Mouse (Mus musculus) T-cell, adult 66 days (primary cell): ENCODE measurements around the gene Clec10a. TPM values are rescaled to one million over a fixed set of nuclear protein-coding genes. Genes with fewer than 3 reads are reported as not detected.

Source experiments
- total RNA-seq, 2 experiments: library from RNA; stranded (reverse); gene quantifications; 3 replicates in 1 of 2; 4 replicates in 1 of 2; pipeline ENCODE4 v1.2.4; 2023

Clec10a gene
- total RNA-seq, result under 1 TPM in 1 of 2 experiments, not detected in 1; 0.99 TPM

GRCm38 (mm10) chr11:70155897-70156296, at the start of gene Clec10a:
TSS of gene Clec10a (plus strand) at chr11:70156197.

GRCm38 (mm10) chr11:70129926-70130379, 26.0 kb upstream of the Clec10a start, which contains the start of gene Mgl2:
TSS of gene Mgl2 (plus strand) at chr11:70130329.

DNA sequence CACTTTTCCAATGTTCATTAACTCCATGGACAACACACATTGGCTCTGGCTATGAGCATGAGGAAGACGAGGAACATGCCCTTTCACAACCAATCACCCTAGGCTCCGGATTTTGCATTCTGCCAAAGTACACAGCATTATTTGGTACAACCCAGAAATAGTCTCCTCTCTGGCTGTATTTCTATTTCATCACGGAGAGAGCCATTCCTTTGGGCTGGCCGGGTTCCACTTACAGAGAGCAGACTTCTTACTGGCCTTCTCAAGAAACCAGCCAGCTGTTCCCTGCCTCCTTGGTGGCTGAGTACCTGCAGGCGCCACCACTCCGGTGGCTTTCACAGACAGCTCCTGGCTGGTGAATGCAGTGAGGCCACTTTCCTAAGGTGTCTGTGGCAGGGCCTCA, 56.4 kb downstream of the Clec10a start, which contains the start of gene Slc16a11:
Gene Slc16a11, plus strand, starts transcription at position 330 of the 400 bp plus-strand sequence.

Other genes with a start within 250 kb of the Clec10a start
- 100 to 1,000 TPM; 132 to 133 TPM for gene Gps2, start 242.3 kb upstream of the Clec10a start, total RNA-seq
- gene Eif5a, start 234.2 kb upstream of the Clec10a start, total RNA-seq, result 100 to 1,000 TPM; 389 to 417 TPM
- not detected for gene Ybx2, start 220.4 kb upstream of the Clec10a start, total RNA-seq
- not detected for gene Slc2a4, start 208.0 kb upstream of the Clec10a start, total RNA-seq
- not detected for gene Cldn7, start 191.4 kb upstream of the Clec10a start, total RNA-seq
- gene Ctdnep1, start 175.0 kb upstream of the Clec10a start, total RNA-seq, result 100 to 1,000 TPM; 113 to 123 TPM
- gene Elp5, start 173.7 kb upstream of the Clec10a start, total RNA-seq, result 10 to 100 TPM; 36.1 to 48.5 TPM
- 100 to 1,000 TPM; 182 to 187 TPM for gene Gabarap, start 165.1 kb upstream of the Clec10a start, total RNA-seq
- 10 to 100 TPM; 64.4 to 67.2 TPM for gene Phf23, start 160.4 kb upstream of the Clec10a start, total RNA-seq
- 10 to 100 TPM; 40.8 to 42.1 TPM for gene Dvl2, start 155.6 kb upstream of the Clec10a start, total RNA-seq
- 10 to 100 TPM; 62.0 to 75.3 TPM for gene Acadvl, start 140.8 kb upstream of the Clec10a start, total RNA-seq
- 10 to 100 TPM; 36.4 to 38.1 TPM for gene Dlg4, start 139.3 kb upstream of the Clec10a start, total RNA-seq
- not detected for gene Asgr1, start 102.1 kb upstream of the Clec10a start, total RNA-seq
- not detected for gene Asgr2, start 63.6 kb upstream of the Clec10a start, total RNA-seq
- not detected for gene Mgl2, start 25.9 kb upstream of the Clec10a start, total RNA-seq
- gene Slc16a11, start 56.6 kb downstream of the Clec10a start, total RNA-seq, result not detected
- gene Slc16a13, start 64.9 kb downstream of the Clec10a start, total RNA-seq, result 1 to 10 TPM; 2.6 to 3.1 TPM
- gene Bcl6b, start 73.6 kb downstream of the Clec10a start, total RNA-seq, result under 1 TPM in 1 of 2 experiments, not detected in 1; 0.15 TPM
- gene 0610010K14Rik, start 81.7 kb downstream of the Clec10a start, total RNA-seq, result 10 to 100 TPM; 67.4 to 73.0 TPM
- gene Gm21988, start 83.6 kb downstream of the Clec10a start, total RNA-seq, result 1 to 10 TPM; 3.9 to 5.7 TPM
- 10 to 100 TPM; 70.1 TPM for gene Rnasek, start 83.6 kb downstream of the Clec10a start, total RNA-seq
- not detected for gene Alox12, start 99.2 kb downstream of the Clec10a start, total RNA-seq
- gene Alox12e, start 166.4 kb downstream of the Clec10a start, total RNA-seq, result not detected
- gene Alox15, start 195.8 kb downstream of the Clec10a start, total RNA-seq, result not detected